Mouse (Mus musculus): ENCODE measurements around the gene Sparcl1. TPM values are rescaled to one million over a fixed set of nuclear protein-coding genes. Genes with fewer than 3 reads are reported as not detected.

The Sparcl1 gene
- polyA plus RNA-seq, 1 experiment, result 0.27 TPM

GRCm38 (mm10) chr5:104096078-104096938, 17.2 kb downstream of the Sparcl1 start:
- TF ChIP-seq POLR2A (IDR thresholded peaks at IDR 0.05; ENCODE audit: borderline replicate concordance, low read depth, low read length) (no peak), CTCF (IDR thresholded peaks at IDR 0.05; ENCODE audit: low read depth, low read length) (no peak)
- Histone ChIP-seq H3K4me1 (ENCODE audit: control insufficient read depth, insufficient read depth, low read length) (no peaks in the 10 kb centered on the region), H3K27ac (ENCODE audit: insufficient read depth, low read depth, low read length) (no peak overlapping the region), H3K4me3 (ENCODE audit: insufficient read depth, low read length) (no peak overlapping the region)

- H3K4me1 ChIP-seq (ENCODE audit: control insufficient read depth, insufficient read depth, low read length), result no peaks in the 10 kb centered on the region
- no peak overlapping the region for H3K4me3 ChIP-seq (ENCODE audit: insufficient read depth, low read length)
- no peak for TF ChIP-seq POLR2A (IDR thresholded peaks at IDR 0.05; ENCODE audit: borderline replicate concordance, low read depth, low read length)
- no peak for TF ChIP-seq CTCF (IDR thresholded peaks at IDR 0.05; ENCODE audit: low read depth, low read length)
- no peak overlapping the region for H3K27ac ChIP-seq (ENCODE audit: insufficient read depth, low read depth, low read length)
These were observed 18.0 kb downstream of the Sparcl1 start for GRCm38 (mm10) chr5:104095416-104096077.

GRCm38 (mm10) chr5:104089751-104090150, 23.8 kb downstream of the Sparcl1 start:
- no peaks in the 10 kb centered on the region for H3K4me1 ChIP-seq (ENCODE audit: control insufficient read depth, insufficient read depth, low read length)
- no peak overlapping the region for H3K27ac ChIP-seq (ENCODE audit: insufficient read depth, low read depth, low read length)
- no peak overlapping the region for H3K4me3 ChIP-seq (ENCODE audit: insufficient read depth, low read length)
- no peak for TF ChIP-seq POLR2A (IDR thresholded peaks at IDR 0.05; ENCODE audit: borderline replicate concordance, low read depth, low read length)
- TF ChIP-seq CTCF (IDR thresholded peaks at IDR 0.05; ENCODE audit: low read depth, low read length), result no peak

GRCm38 (mm10) chr5:104085366-104085765, 28.2 kb downstream of the Sparcl1 start:
- Histone ChIP-seq H3K4me1 (ENCODE audit: control insufficient read depth, insufficient read depth, low read length) (no peaks in the 10 kb centered on the region), H3K4me3 (ENCODE audit: insufficient read depth, low read length) (no peak overlapping the region), H3K27ac (ENCODE audit: insufficient read depth, low read depth, low read length) (no peak overlapping the region)
- TF ChIP-seq CTCF (IDR thresholded peaks at IDR 0.05; ENCODE audit: low read depth, low read length) (no peak), POLR2A (IDR thresholded peaks at IDR 0.05; ENCODE audit: borderline replicate concordance, low read depth, low read length) (no peak)

GRCm38 (mm10) chr5:104080736-104081135, 32.8 kb downstream of the Sparcl1 start:
- Histone ChIP-seq H3K27ac (ENCODE audit: insufficient read depth, low read depth, low read length) (no peak overlapping the region), H3K4me1 (ENCODE audit: control insufficient read depth, insufficient read depth, low read length) (peaks cover 6% of the 10 kb centered on the region), H3K4me3 (ENCODE audit: insufficient read depth, low read length) (no peak overlapping the region)
- TF ChIP-seq POLR2A (IDR thresholded peaks at IDR 0.05; ENCODE audit: borderline replicate concordance, low read depth, low read length) (no peak), CTCF (IDR thresholded peaks at IDR 0.05; ENCODE audit: low read depth, low read length) (no peak)

GRCm38 (mm10) chr5:104077508-104077907, 36.0 kb downstream of the Sparcl1 start, which contains the start of gene Gm17660:
TSS of gene Gm17660 (minus strand) at chr5:104077608.
- TF ChIP-seq CTCF (IDR thresholded peaks at IDR 0.05; ENCODE audit: low read depth, low read length), result no peak
- TF ChIP-seq POLR2A (IDR thresholded peaks at IDR 0.05; ENCODE audit: borderline replicate concordance, low read depth, low read length), result no peak
- Histone ChIP-seq H3K27ac (ENCODE audit: insufficient read depth, low read depth, low read length) (no peak within 1 kb of the TSS), H3K4me3 (ENCODE audit: insufficient read depth, low read length) (no peak within 1 kb of the TSS), H3K4me1 (ENCODE audit: control insufficient read depth, insufficient read depth, low read length) (peaks cover 8% of the 10 kb centered on the region)

- peaks cover 10% of the 10 kb centered on the region for H3K4me1 ChIP-seq (ENCODE audit: control insufficient read depth, insufficient read depth, low read length)
- H3K4me3 ChIP-seq (ENCODE audit: insufficient read depth, low read length), result no peak overlapping the region
- TF ChIP-seq CTCF (IDR thresholded peaks at IDR 0.05; ENCODE audit: low read depth, low read length), result no peak
- TF ChIP-seq POLR2A (IDR thresholded peaks at IDR 0.05; ENCODE audit: borderline replicate concordance, low read depth, low read length), result no peak
- H3K27ac ChIP-seq (ENCODE audit: insufficient read depth, low read depth, low read length), result no peak overlapping the region
These were observed 37.2 kb downstream of the Sparcl1 start for GRCm38 (mm10) chr5:104076361-104076760.

GRCm38 (mm10) chr5:104074388-104074787, 39.1 kb downstream of the Sparcl1 start:
- TF ChIP-seq POLR2A (IDR thresholded peaks at IDR 0.05; ENCODE audit: borderline replicate concordance, low read depth, low read length), result no peak
- peak; percentile 88 for TF ChIP-seq CTCF (IDR thresholded peaks at IDR 0.05; ENCODE audit: low read depth, low read length)
- Histone ChIP-seq H3K4me3 (ENCODE audit: insufficient read depth, low read length) (no peak overlapping the region), H3K27ac (ENCODE audit: insufficient read depth, low read depth, low read length) (no peak overlapping the region), H3K4me1 (ENCODE audit: control insufficient read depth, insufficient read depth, low read length) (peaks cover 7% of the 10 kb centered on the region)

- TF ChIP-seq CTCF (IDR thresholded peaks at IDR 0.05; ENCODE audit: low read depth, low read length), result no peak
- no peak for TF ChIP-seq POLR2A (IDR thresholded peaks at IDR 0.05; ENCODE audit: borderline replicate concordance, low read depth, low read length)
- H3K4me3 ChIP-seq (ENCODE audit: insufficient read depth, low read length), result no peak overlapping the region
- no peak overlapping the region for H3K27ac ChIP-seq (ENCODE audit: insufficient read depth, low read depth, low read length)
- H3K4me1 ChIP-seq (ENCODE audit: control insufficient read depth, insufficient read depth, low read length), result peaks cover 7% of the 10 kb centered on the region
These were observed 39.9 kb downstream of the Sparcl1 start for GRCm38 (mm10) chr5:104073602-104074001.

Measured in bone marrow macrophage, adult 2 months (primary cell).